Mouse (Mus musculus): ENCODE measurements around the gene Serpinb7. TPM values are rescaled to one million over a fixed set of nuclear protein-coding genes. Genes with fewer than 3 reads are reported as not detected.

Serpinb7 gene
- 0.16 TPM in 1 of 2 replicates, not detected in the other for polyA plus RNA-seq (2015; fragmentation: Nextera tagmentation; extraction: Ambion mirVana)

GRCm38 (mm10) chr1:107399355-107399754 lies at the start of gene Serpinb7:
Gene Serpinb7, plus strand, starts transcription at chr1:107399655.
- H3K27ac ChIP-seq (ENCODE audit: low read depth, low read length) = no peak within 1 kb of the TSS
- H3K27me3 ChIP-seq (replicated peaks; ENCODE audit: control insufficient read depth, insufficient read depth, low read length) = no peaks in the 10 kb centered on the region
- no peaks in the 10 kb centered on the region for H3K36me3 ChIP-seq (ENCODE audit: control insufficient read depth, insufficient read depth, low read length)
- no peak within 1 kb of the TSS for H3K9ac ChIP-seq (ENCODE audit: low read depth, low read length)
- ATAC-seq = no peak
- H3K4me1 ChIP-seq (ENCODE audit: control insufficient read depth, insufficient read depth, low read depth, low read length) = no peaks in the 10 kb centered on the region
- no peaks in the 10 kb centered on the region for H3K9me3 ChIP-seq (ENCODE audit: control insufficient read depth, low read length)
- WGBS = 81% methylated on average over 3 of the region's 3 CpGs
- no peak within 1 kb of the TSS for H3K4me2 ChIP-seq (ENCODE audit: low read length)
- no peak within 1 kb of the TSS for H3K4me3 ChIP-seq (ENCODE audit: low read length)

DNA sequence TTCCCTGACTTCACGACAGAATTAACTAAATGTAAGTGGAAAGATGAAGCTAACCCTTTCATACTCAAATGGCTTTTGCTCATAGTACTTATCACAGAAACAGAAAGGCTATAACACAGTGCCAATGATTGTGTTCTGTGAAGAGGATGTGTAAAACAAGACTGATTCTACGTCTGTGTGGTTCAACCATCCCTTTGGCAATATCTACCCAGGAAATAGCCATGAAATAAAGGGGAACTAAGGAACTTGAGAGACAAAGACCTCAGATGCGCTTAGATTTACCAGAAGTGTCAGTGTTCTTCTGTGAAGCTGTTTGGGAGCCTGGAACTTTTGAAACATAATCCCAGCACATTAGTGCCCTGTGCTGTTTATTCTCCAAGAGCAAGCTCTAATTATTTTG lies 49.1 kb upstream of the Serpinb7 start:
- Histone ChIP-seq H3K36me3 (ENCODE audit: control insufficient read depth, insufficient read depth, low read length) (no peaks in the 10 kb centered on the region), H3K27ac (ENCODE audit: low read depth, low read length) (no peak overlapping the region), H3K4me3 (ENCODE audit: low read length) (no peak overlapping the region), H3K27me3 (replicated peaks; ENCODE audit: control insufficient read depth, insufficient read depth, low read length) (no peaks in the 10 kb centered on the region), H3K9me3 (ENCODE audit: control insufficient read depth, low read length) (no peaks in the 10 kb centered on the region), H3K4me2 (ENCODE audit: low read length) (no peak overlapping the region), H3K4me1 (ENCODE audit: control insufficient read depth, insufficient read depth, low read depth, low read length) (no peaks in the 10 kb centered on the region), H3K9ac (ENCODE audit: low read depth, low read length) (no peak overlapping the region)
- 63% methylated on average over 3 of the region's 3 CpGs for WGBS
- no peak for ATAC-seq

DNA sequence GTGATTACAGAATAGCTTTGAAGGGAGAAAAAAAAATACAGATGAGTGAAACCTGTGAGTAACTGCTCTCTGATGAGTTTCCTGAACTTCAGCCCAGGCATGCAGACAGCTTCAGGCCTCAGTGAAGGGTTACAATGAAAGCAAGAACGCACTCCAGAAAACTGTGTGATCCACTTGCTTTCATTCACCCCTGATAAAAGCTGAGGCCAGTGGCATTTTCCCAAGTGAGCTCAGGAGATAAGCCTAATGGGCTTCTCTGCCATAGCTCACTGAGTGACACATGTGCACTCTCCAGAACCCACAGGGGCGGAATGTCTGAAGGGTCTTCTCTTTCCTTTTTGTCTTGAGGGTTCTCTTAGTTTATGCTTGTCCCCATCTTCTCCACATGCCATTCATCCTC lies 48.3 kb upstream of the Serpinb7 start:
- no peak overlapping the region for H3K27ac ChIP-seq (ENCODE audit: low read depth, low read length)
- no peaks in the 10 kb centered on the region for H3K36me3 ChIP-seq (ENCODE audit: control insufficient read depth, insufficient read depth, low read length)
- no peak overlapping the region for H3K4me2 ChIP-seq (ENCODE audit: low read length)
- ATAC-seq = no peak
- no peaks in the 10 kb centered on the region for H3K9me3 ChIP-seq (ENCODE audit: control insufficient read depth, low read length)
- 79% methylated on average over 2 of the region's 2 CpGs for WGBS
- H3K27me3 ChIP-seq (replicated peaks; ENCODE audit: control insufficient read depth, insufficient read depth, low read length) = no peaks in the 10 kb centered on the region
- no peak overlapping the region for H3K4me3 ChIP-seq (ENCODE audit: low read length)
- no peak overlapping the region for H3K9ac ChIP-seq (ENCODE audit: low read depth, low read length)
- H3K4me1 ChIP-seq (ENCODE audit: control insufficient read depth, insufficient read depth, low read depth, low read length) = no peaks in the 10 kb centered on the region

DNA sequence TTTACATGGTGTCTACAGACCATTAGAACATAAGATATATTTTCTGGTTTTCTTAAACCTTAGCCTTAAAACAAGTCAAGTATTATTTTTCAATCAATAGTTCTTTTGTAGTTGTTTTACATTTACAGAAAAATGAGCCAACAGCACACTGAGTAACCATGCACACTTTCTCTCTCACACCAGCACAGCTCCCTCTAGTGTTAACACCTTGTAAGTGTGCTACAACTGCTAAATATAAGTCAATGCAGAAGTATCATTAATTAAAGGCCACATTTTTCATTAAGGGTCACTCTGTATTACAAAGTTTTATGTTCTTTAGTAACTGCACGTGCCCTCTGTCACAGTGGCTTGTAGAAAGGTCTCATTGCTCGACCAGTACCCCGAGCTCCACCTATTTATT lies 46.4 kb upstream of the Serpinb7 start:
- H3K4me2 ChIP-seq (ENCODE audit: low read length) = no peak overlapping the region
- no peak for ATAC-seq
- H3K27ac ChIP-seq (ENCODE audit: low read depth, low read length) = no peak overlapping the region
- no peak overlapping the region for H3K9ac ChIP-seq (ENCODE audit: low read depth, low read length)
- no peaks in the 10 kb centered on the region for H3K9me3 ChIP-seq (ENCODE audit: control insufficient read depth, low read length)
- 40% methylated on average over 3 of the region's 3 CpGs for WGBS
- no peaks in the 10 kb centered on the region for H3K4me1 ChIP-seq (ENCODE audit: control insufficient read depth, insufficient read depth, low read depth, low read length)
- H3K36me3 ChIP-seq (ENCODE audit: control insufficient read depth, insufficient read depth, low read length) = no peaks in the 10 kb centered on the region
- H3K4me3 ChIP-seq (ENCODE audit: low read length) = no peak overlapping the region
- H3K27me3 ChIP-seq (replicated peaks; ENCODE audit: control insufficient read depth, insufficient read depth, low read length) = no peaks in the 10 kb centered on the region

DNA sequence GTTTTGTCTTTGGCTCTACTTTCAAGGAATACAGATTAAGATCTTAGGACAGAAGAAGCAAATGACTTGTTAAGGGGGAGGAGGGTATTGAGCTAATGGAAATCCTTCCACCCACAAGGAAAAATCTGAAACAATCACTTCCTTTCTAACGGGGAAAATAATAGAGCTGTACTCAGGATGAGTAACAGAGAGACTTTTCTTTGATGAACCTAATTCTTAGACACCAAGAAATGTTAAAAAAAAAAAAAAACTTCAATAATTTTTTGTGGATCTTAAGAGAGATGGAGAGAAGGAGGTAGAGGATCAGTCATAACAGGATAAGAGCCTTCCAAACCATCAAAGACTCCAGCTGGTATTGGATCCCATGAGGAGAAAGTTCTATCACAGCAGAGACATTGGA lies 38.6 kb upstream of the Serpinb7 start, which contains the start of gene Serpinb11:
TSS of gene Serpinb11 (plus strand) at position 301 of the 400 bp plus-strand sequence.
- 76% methylated on average over 1 of the region's 1 CpGs for WGBS
- Histone ChIP-seq H3K9me3 (ENCODE audit: control insufficient read depth, low read length) (no peaks in the 10 kb centered on the region), H3K4me3 (ENCODE audit: low read length) (no peak within 1 kb of the TSS), H3K27ac (ENCODE audit: low read depth, low read length) (no peak within 1 kb of the TSS), H3K27me3 (replicated peaks; ENCODE audit: control insufficient read depth, insufficient read depth, low read length) (no peaks in the 10 kb centered on the region), H3K4me2 (ENCODE audit: low read length) (no peak within 1 kb of the TSS), H3K36me3 (ENCODE audit: control insufficient read depth, insufficient read depth, low read length) (no peaks in the 10 kb centered on the region), H3K9ac (ENCODE audit: low read depth, low read length) (no peak within 1 kb of the TSS), H3K4me1 (ENCODE audit: control insufficient read depth, insufficient read depth, low read depth, low read length) (no peaks in the 10 kb centered on the region)
- ATAC-seq = no peak

GRCm38 (mm10) chr1:107365973-107366372 lies 33.5 kb upstream of the Serpinb7 start:
- Histone ChIP-seq H3K4me1 (ENCODE audit: control insufficient read depth, insufficient read depth, low read depth, low read length) (no peaks in the 10 kb centered on the region), H3K9ac (ENCODE audit: low read depth, low read length) (no peak overlapping the region), H3K9me3 (ENCODE audit: control insufficient read depth, low read length) (no peaks in the 10 kb centered on the region), H3K27me3 (replicated peaks; ENCODE audit: control insufficient read depth, insufficient read depth, low read length) (no peaks in the 10 kb centered on the region), H3K36me3 (ENCODE audit: control insufficient read depth, insufficient read depth, low read length) (no peaks in the 10 kb centered on the region), H3K27ac (ENCODE audit: low read depth, low read length) (no peak overlapping the region), H3K4me2 (ENCODE audit: low read length) (no peak overlapping the region), H3K4me3 (ENCODE audit: low read length) (no peak overlapping the region)
- 64% methylated on average over 7 of the region's 7 CpGs for WGBS
- no peak for ATAC-seq

DNA sequence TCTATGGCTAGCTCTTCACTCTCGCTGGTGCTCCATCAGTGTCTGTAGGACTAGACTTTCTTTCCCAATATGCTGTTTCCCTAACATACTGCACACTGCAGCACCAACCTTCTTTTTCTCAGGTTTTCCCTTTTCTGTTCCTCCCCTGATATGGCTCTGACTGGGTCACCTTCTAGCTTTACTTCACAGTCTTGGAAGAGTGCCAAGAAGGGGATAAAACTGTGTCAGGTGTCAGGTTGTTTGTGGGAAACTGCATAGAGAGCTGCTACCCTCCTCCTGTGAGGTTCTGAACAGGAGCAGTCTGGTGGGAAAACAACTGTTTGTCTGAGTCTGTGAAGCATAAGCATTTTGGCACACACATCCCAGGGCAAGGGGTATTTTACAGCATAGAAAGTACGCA lies 30.5 kb upstream of the Serpinb7 start:
- no peak overlapping the region for H3K27ac ChIP-seq (ENCODE audit: low read depth, low read length)
- no peak overlapping the region for H3K9ac ChIP-seq (ENCODE audit: low read depth, low read length)
- no peaks in the 10 kb centered on the region for H3K27me3 ChIP-seq (replicated peaks; ENCODE audit: control insufficient read depth, insufficient read depth, low read length)
- H3K4me3 ChIP-seq (ENCODE audit: low read length) = no peak overlapping the region
- H3K4me1 ChIP-seq (ENCODE audit: control insufficient read depth, insufficient read depth, low read depth, low read length) = no peaks in the 10 kb centered on the region
- H3K4me2 ChIP-seq (ENCODE audit: low read length) = no peak overlapping the region
- no peak for ATAC-seq
- H3K36me3 ChIP-seq (ENCODE audit: control insufficient read depth, insufficient read depth, low read length) = no peaks in the 10 kb centered on the region
- WGBS = 65% methylated on average over 2 of the region's 2 CpGs
- no peaks in the 10 kb centered on the region for H3K9me3 ChIP-seq (ENCODE audit: control insufficient read depth, low read length)

DNA sequence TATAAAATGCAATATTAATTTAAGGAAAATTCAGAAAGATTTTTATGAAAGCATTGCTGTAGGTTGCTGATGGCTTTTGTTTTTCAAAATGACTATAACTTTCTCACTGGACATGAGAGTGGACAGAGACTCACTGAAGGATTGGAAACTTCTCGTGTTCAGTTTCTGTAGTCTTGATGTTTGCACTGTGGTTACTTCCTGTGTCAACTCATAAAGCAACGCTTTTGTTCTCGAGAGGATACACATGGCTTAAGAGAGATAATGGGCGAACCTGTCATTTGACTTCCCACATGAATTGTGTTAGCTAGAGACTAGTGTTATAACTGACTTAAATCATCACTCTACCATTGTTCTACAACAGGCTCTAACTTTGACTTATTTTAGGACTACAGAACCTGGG lies 22.5 kb upstream of the Serpinb7 start:
- no peak overlapping the region for H3K4me2 ChIP-seq (ENCODE audit: low read length)
- H3K27ac ChIP-seq (ENCODE audit: low read depth, low read length) = no peak overlapping the region
- no peak for ATAC-seq
- no peaks in the 10 kb centered on the region for H3K36me3 ChIP-seq (ENCODE audit: control insufficient read depth, insufficient read depth, low read length)
- no peak overlapping the region for H3K4me3 ChIP-seq (ENCODE audit: low read length)
- no peaks in the 10 kb centered on the region for H3K4me1 ChIP-seq (ENCODE audit: control insufficient read depth, insufficient read depth, low read depth, low read length)
- no peaks in the 10 kb centered on the region for H3K9me3 ChIP-seq (ENCODE audit: control insufficient read depth, low read length)
- H3K9ac ChIP-seq (ENCODE audit: low read depth, low read length) = no peak overlapping the region
- no peaks in the 10 kb centered on the region for H3K27me3 ChIP-seq (replicated peaks; ENCODE audit: control insufficient read depth, insufficient read depth, low read length)
- WGBS = 81% methylated on average over 4 of the region's 4 CpGs

DNA sequence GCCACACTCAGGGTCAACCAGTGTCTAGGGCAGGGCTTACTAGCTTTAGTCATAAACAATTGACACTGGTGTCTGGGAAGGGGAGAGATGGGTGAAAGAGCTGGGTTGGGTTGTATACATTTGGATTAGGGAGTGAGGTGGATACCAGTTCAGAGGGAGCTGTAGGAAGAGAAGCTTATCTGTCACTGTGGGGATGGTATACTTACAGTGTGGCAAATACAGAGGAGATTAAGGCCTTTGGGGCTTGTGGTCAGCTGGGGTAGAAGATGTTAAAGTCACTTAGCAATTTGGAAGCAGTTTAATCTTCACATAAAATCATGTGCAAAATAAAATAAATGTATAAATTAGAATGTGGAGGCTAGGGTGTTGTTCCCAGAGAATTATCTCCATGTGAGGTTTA lies 21.1 kb upstream of the Serpinb7 start:
- Histone ChIP-seq H3K36me3 (ENCODE audit: control insufficient read depth, insufficient read depth, low read length) (no peaks in the 10 kb centered on the region), H3K4me3 (ENCODE audit: low read length) (no peak overlapping the region), H3K4me2 (ENCODE audit: low read length) (no peak overlapping the region), H3K27me3 (replicated peaks; ENCODE audit: control insufficient read depth, insufficient read depth, low read length) (no peaks in the 10 kb centered on the region), H3K9ac (ENCODE audit: low read depth, low read length) (no peak overlapping the region), H3K9me3 (ENCODE audit: control insufficient read depth, low read length) (no peaks in the 10 kb centered on the region), H3K4me1 (ENCODE audit: control insufficient read depth, insufficient read depth, low read depth, low read length) (no peaks in the 10 kb centered on the region), H3K27ac (ENCODE audit: low read depth, low read length) (no peak overlapping the region)
- no peak for ATAC-seq

- no peak for ATAC-seq
- no peaks in the 10 kb centered on the region for H3K27me3 ChIP-seq (replicated peaks; ENCODE audit: control insufficient read depth, insufficient read depth, low read length)
- no peaks in the 10 kb centered on the region for H3K9me3 ChIP-seq (ENCODE audit: control insufficient read depth, low read length)
- H3K27ac ChIP-seq (ENCODE audit: low read depth, low read length) = no peak overlapping the region
- H3K36me3 ChIP-seq (ENCODE audit: control insufficient read depth, insufficient read depth, low read length) = no peaks in the 10 kb centered on the region
- no peak overlapping the region for H3K4me3 ChIP-seq (ENCODE audit: low read length)
- no peak overlapping the region for H3K4me2 ChIP-seq (ENCODE audit: low read length)
- no peaks in the 10 kb centered on the region for H3K4me1 ChIP-seq (ENCODE audit: control insufficient read depth, insufficient read depth, low read depth, low read length)
- no peak overlapping the region for H3K9ac ChIP-seq (ENCODE audit: low read depth, low read length)
These were observed 18.0 kb upstream of the Serpinb7 start for GRCm38 (mm10) chr1:107381491-107381890.
